Mouse (Mus musculus): ENCODE data around the gene Zmat1. TPM values are rescaled to one million over a fixed set of nuclear protein-coding genes. Genes with fewer than 3 reads are reported as not detected.

Zmat1 gene
- polyA plus RNA-seq, 1 experiment from 2014 or later, result 9.8 TPM

Other genes with a start within 250 kb of the Zmat1 start
- 59.2 and 61.9 TPM in 2 replicates for gene Armcx2, start 200.0 kb downstream of the Zmat1 start, polyA plus RNA-seq (2014; fragmentation: Nextera tagmentation; extraction: Ambion mirVana)
- gene Nxf2, start 44.5 kb downstream of the Zmat1 start, polyA plus RNA-seq (2014; fragmentation: Nextera tagmentation; extraction: Ambion mirVana), result 0.28 and 0.42 TPM in 2 replicates
- gene Gm15023, start 168.4 kb upstream of the Zmat1 start, polyA plus RNA-seq (2014; fragmentation: Nextera tagmentation; extraction: Ambion mirVana), result not detected in 2 replicates
- gene Tceal6, start 201.5 kb upstream of the Zmat1 start, polyA plus RNA-seq (2014; fragmentation: Nextera tagmentation; extraction: Ambion mirVana), result 0.67 TPM in 1 of 2 replicates, not detected in the other